Mouse (Mus musculus) monocyte, adult 5-6 weeks (primary cell): ENCODE measurements around the gene Klk1b24. TPM values are rescaled to one million over a fixed set of nuclear protein-coding genes. Genes with fewer than 3 reads are reported as not detected.
"Not testable (repeated sequence)": the region's sequence is repeated elsewhere in the genome, so short reads cannot be mapped to it uniquely, and the experiment has no call there.

ENCODE experiments used
- ATAC-seq: fragments of 153-309, 156-312 bp; replicated peaks from 2 replicates; pipeline ENCODE4 v1.8.0; 2017; ENCODE audit warnings: mild to moderate bottlenecking; ENCODE audit not compliant: low TSS enrichment, insufficient number of reproducible peaks, severe bottlenecking, poor library complexity, low FRiP score
- total RNA-seq: library from RNA; stranded (forward); fragments of 200-1000, 200-491, 200-594 nt; gene quantifications from 3 replicates; pipeline ENCODE4 v1.2.3, GENCODE M21; 2017

Gene Klk1b24
- total RNA-seq: not detected in 3 replicates

DNA sequence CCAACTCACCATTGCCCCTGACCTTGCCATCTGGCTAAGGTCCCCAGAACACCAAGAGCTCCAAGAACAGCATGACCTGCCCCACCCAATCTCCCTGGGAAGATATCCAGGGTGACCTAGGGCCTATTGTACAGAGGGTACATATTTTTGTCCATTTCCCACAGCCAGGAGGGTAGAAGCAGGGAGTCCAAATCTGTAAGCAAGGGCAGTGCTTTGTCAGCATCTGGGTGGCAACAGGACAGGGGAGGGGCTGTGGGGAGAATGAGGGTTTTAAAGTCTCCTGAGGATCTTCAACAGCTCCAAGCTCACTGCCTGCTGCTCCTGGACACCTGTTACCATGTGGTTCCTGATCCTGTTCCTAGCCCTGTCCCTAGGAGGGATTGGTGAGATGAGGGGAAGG lies at the start of gene Klk1b24:
TSS of gene Klk1b24 (plus strand) at position 301 of the 400 bp plus-strand sequence.
- not testable (repeated sequence) for ATAC-seq

GRCm38 (mm10) chr7:44179299-44180045 lies 8.6 kb upstream of the Klk1b24 start:
- no peak for ATAC-seq

DNA sequence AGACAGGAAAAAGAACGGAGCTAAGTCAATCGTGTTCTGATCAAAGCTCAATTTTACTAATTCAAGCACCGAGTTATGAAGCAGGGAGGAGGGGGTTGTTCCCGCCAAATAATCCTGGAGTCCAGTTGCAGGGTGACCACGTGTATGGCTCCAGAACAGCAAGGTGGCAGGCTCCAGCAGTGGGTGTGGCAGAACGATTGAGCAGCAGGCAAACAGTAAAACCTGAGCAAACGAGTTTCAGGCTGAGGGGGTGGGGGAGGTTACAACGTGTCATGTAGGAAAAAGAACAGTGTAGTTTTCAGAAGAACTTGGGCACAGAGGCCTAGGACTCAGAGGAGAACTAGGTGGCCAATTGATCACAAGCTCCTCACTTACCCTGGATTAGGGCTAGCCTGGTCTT lies 1.5 kb upstream of the Klk1b24 start:
- not testable (repeated sequence) for ATAC-seq

- not testable (repeated sequence) for ATAC-seq
Observed at GRCm38 (mm10) chr7:44193466-44193865, 5.4 kb downstream of the Klk1b24 start.

DNA sequence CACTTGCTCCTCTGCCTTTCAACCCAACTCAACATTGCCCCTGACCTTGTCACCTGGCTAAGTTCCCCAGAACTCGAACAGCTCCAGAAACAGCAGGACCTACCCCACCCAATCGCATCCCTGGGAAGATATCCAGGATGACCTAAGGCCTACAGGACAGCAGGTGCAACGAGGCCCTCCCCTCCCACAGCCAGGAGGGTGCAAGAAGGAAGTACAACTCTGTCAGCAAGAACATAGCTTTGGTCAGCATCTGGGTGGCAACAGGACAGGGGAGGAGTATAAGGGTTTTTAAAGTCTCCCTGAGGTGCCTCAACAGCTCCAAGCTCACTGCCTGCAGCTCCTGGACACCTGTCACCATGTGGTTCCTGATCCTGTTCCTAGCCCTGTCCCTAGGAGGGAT lies 9.9 kb downstream of the Klk1b24 start, which contains the start of gene Klk1b3:
TSS of gene Klk1b3 (plus strand) at position 301 of the 400 bp plus-strand sequence.
- ATAC-seq: no peak

- ATAC-seq: not testable (repeated sequence)
Observed at GRCm38 (mm10) chr7:44207135-44207534, 19.1 kb downstream of the Klk1b24 start, which contains the start of gene Klk1b4. Klk1b4 (plus strand) TSS chr7:44207435.

DNA sequence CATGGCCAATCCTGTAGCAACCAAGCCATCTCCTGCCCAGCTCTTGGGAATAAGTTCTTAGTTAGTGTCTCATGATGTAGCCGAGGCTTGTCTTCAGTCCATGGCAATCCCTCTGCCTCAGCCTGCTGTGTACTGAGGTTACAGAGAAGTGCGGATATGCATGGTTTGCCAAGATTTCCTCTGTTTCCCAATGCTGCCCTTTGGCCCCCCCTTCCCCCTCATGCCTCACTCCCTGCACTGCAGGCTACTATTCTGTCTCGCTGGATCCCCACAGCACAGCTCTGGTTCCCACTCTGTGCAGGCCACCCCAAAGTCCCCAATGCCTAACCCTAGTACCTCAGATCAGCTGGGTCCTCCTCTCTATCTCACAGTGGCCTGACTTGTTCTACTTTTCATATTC lies 20.3 kb downstream of the Klk1b24 start:
- no peak for ATAC-seq

DNA sequence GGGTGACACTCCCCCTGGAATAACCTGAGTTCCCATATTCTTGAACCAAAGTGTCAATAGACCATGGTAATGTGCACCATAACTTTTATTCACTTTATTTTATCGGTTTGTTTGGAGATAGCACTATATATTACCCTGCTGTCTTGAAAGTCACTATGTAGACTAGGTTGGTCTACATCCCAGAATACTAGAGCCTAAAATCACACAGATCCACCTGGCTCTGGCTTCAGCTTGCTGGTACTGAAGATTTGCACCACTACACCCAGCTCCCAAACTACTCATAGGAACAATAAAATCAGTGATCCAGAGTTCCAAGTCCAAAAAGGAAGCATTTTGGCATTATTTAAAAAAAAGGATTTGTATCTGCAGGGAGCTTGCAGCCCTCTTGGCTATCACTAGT lies 27.6 kb downstream of the Klk1b24 start, which contains the start of gene Klk1b5:
TSS of gene Klk1b5 (plus strand) at position 301 of the 400 bp plus-strand sequence.
- ATAC-seq: no peak

DNA sequence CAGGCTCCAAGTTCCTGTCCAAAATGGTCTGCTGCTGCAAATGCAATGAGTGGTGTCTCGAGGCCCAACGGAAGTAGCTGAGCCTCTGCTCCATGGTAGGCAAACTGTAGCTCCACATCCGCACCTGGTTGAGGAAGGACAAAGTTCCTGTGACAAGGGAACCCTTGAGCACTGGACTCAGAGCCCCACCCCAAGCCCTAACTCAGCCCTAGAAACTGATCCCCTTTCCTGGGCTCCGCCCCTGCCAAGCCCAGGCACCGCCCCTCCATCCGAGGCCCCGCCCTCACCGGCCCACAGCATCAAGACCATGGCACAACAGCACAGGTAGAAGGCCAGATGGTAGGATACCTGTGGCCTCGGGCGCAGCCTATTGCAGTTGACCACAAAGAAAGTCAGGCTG lies 33.6 kb downstream of the Klk1b24 start:
- not testable (repeated sequence) for ATAC-seq

- ATAC-seq: not testable (repeated sequence)
Observed at GRCm38 (mm10) chr7:44222335-44222734, 34.3 kb downstream of the Klk1b24 start.

- no peak for ATAC-seq
Observed at GRCm38 (mm10) chr7:44225076-44225475, 37.0 kb downstream of the Klk1b24 start, which contains the start of gene Klk1. Klk1 (plus strand) TSS chr7:44225360.

- no peak for ATAC-seq
Observed at GRCm38 (mm10) chr7:44235909-44236308, 47.9 kb downstream of the Klk1b24 start, which contains the start of gene Gm36864. Gm36864 (plus strand) TSS chr7:44236177.

- no peak for ATAC-seq
Observed at GRCm38 (mm10) chr7:44239913-44240312, 51.9 kb downstream of the Klk1b24 start.

DNA sequence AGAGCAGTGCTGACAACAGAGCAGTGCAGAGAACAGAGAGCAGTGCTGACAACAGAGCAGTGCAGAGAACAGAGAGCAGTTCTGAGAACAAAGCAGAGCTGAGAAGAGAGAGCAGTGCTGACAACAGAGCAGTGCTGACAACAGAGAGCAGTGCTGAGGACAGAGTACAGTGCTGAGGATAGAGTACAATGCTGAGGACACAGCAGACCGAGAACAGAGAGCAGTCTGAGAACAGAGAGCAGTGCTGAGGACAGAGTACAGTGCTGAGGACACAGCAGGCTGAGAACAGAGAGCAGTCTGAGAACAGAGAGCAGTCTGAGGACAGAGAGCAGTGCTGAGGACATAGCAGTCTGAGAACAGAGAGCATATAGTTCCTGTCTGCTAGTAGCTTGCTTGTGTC lies 52.7 kb downstream of the Klk1b24 start:
- ATAC-seq: no peak

GRCm38 (mm10) chr7:44241163-44241562 lies 53.1 kb downstream of the Klk1b24 start:
- no peak for ATAC-seq

Other genes with a start within 250 kb of the Klk1b24 start
- gene Klk1b8, start 237.6 kb upstream of the Klk1b24 start, total RNA-seq: not detected in 3 replicates
- gene Klk1b1, start 221.5 kb upstream of the Klk1b24 start, total RNA-seq: not detected in 3 replicates
- not detected in 3 replicates for gene Klk1b9, start 212.2 kb upstream of the Klk1b24 start, total RNA-seq
- gene Klk1b11, start 192.4 kb upstream of the Klk1b24 start, total RNA-seq: not detected in 3 replicates
- not detected in 3 replicates for gene Klk1b26, start 176.1 kb upstream of the Klk1b24 start, total RNA-seq
- 2.3 TPM in 1 of 3 replicates, not detected in the others for gene Klk1b27, start 135.9 kb upstream of the Klk1b24 start, total RNA-seq
- not detected in 3 replicates for gene Klk1b21, start 85.9 kb upstream of the Klk1b24 start, total RNA-seq
- not detected in 3 replicates for gene Klk1b22, start 75.6 kb upstream of the Klk1b24 start, total RNA-seq
- not detected in 3 replicates for gene Klk1b16, start 51.5 kb upstream of the Klk1b24 start, total RNA-seq
- not detected in 3 replicates for gene Klk1b3, start 10.0 kb downstream of the Klk1b24 start, total RNA-seq
- gene Klk1b4, start 19.2 kb downstream of the Klk1b24 start, total RNA-seq: not detected in 3 replicates
- not detected in 3 replicates for gene Klk1b5, start 27.7 kb downstream of the Klk1b24 start, total RNA-seq
- gene Klk1, start 37.1 kb downstream of the Klk1b24 start, total RNA-seq: not detected in 3 replicates
- not detected in 3 replicates for gene Gm36864, start 47.9 kb downstream of the Klk1b24 start, total RNA-seq
- gene 1700028J19Rik, start 58.5 kb downstream of the Klk1b24 start, total RNA-seq: 0.49 to 0.53 TPM in 2 of 3 replicates, not detected in the other
- 28.3 to 44.7 TPM (median 44.0 TPM) in 3 replicates for gene 2410002F23Rik, start 58.5 kb downstream of the Klk1b24 start, total RNA-seq
- not detected in 3 replicates for gene Acp4, start 69.1 kb downstream of the Klk1b24 start, total RNA-seq
- gene Gm15517, start 73.2 kb downstream of the Klk1b24 start, total RNA-seq: not detected in 3 replicates
- 0.49 to 1.6 TPM (median 0.85 TPM) in 3 replicates for gene Clec11a, start 118.7 kb downstream of the Klk1b24 start, total RNA-seq
- gene Shank1, start 122.0 kb downstream of the Klk1b24 start, total RNA-seq: 0.19 to 1.2 TPM in 2 of 3 replicates, not detected in the other
- gene Syt3, start 195.9 kb downstream of the Klk1b24 start, total RNA-seq: not detected in 3 replicates
- 3.5 TPM in 1 of 3 replicates, not detected in the others for gene 1700008O03Rik, start 197.6 kb downstream of the Klk1b24 start, total RNA-seq
- gene Lrrc4b, start 240.8 kb downstream of the Klk1b24 start, total RNA-seq: not detected in 3 replicates